Mouse (Mus musculus): ENCODE results near the gene Elmo1.

The Elmo1 gene

GRCm38 (mm10) chr13:20213861-20214260, 123.5 kb downstream of the Elmo1 start:
- no peak for DNase-seq

DNA sequence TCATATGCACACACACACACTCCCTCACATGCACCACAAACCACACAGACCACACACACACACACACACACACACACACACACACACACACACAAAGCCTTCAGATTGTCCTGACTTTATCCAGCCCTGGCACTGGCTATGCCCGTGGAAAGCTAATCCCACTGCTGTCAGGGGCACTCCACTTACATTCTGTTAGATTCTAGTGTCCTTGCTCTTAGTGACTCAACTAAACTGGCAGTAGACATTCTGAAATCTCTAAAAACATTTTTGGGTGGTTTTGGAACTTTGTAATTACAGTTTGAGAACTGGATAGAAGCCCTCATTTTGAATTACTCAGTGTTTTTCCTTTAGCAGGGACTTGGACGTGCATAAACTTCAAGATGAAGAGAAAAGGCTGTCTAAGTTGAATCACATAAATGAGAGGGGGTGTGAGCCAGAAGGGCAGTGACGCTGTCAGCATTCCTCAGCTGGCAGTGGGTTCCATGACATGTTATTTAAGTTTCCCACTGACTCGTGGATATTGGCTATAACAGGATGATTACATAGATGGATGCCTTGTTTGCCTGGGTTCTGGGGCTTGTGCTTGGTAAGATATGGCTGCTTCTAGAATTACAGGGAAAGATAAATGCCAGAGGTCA, 127.2 kb downstream of the Elmo1 start:
- no peak for DNase-seq

- no peak for DNase-seq
These were observed 127.7 kb downstream of the Elmo1 start for GRCm38 (mm10) chr13:20218126-20218525.

- DNase-seq = no peak
These were observed 130.0 kb downstream of the Elmo1 start for GRCm38 (mm10) chr13:20220414-20220813.

DNA sequence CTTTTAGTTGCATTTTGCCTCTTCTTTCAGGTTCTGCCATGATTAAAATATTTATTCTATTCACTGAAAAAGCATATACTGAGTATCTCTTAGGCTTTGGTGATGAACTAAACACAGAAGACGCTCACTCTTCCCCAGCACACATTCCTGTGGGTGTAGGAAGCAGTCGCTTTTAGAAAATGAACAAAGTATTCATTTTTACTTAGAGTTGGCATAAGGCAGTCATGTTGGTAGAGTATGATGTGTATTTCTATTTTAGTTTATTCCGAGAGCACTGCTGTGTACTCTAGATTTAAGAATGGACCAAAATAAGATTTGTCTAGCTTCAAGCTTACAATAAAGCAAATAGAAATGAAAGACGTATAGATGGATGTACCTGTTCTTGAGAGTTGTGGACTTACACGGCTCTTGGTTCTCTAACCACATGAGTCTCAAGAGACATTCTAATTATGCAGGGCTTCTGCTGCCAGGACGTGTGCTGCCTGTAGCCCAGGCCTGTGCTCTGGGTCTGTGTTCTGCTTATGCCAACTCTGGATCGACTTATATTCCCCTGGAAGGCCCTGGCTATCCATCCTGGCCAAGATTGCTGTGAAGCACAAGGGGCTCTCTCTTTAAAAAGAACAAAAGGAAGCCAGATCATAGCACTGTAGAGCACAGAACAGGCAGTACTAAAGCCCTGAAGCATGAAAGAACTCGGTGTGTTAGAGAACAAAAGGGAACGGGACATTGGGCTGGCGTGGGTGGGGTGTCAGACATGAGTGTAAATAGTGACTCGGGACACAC, 137.7 kb downstream of the Elmo1 start:
- peak; percentile 12 for DNase-seq

DNA sequence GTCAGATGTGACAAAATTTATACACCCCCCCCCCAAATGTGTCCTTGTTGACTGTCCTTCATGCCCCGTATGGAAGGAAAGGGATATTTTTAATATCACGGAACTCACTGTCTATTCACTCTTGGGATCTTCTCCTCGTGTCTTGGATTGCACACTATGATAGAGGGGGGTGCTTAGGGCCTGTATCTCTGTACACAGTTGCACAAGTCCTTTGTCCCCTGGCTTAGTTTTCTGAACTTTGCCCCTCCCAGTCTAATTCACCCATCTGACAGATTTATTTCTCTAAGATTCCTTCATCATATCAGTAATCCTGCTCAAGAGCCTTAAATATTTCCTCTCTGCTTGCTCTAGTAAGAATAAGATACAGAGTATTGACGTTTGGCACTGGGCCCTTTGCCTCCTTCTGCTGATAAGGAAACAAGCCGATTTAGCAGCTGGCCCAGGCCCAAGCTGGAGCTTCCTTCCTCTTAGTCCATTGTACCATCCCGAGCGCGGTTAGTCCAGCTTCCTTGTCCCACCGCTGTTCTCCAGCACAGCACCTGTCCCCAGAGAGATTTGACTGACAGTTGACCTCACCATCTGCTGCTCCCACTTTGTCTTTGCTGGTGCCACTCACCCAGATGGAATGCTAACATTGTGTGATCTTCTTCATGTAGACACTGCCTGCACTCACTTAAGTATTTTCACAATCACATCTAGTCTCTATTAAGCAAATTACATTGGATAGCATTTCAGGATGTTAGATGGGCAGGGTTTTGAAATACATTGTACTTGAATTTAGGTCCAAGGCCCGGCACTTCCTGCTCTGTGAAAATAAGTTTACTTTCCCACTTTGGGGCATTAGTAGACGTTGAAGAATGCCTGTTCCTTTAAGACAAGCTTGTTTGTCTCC, 141.7 kb downstream of the Elmo1 start:
- no peak for DNase-seq

- no peak for DNase-seq
These were observed 143.3 kb downstream of the Elmo1 start for GRCm38 (mm10) chr13:20233707-20234106.

- no peak for DNase-seq
These were observed 147.2 kb downstream of the Elmo1 start for GRCm38 (mm10) chr13:20237615-20238014.

DNA sequence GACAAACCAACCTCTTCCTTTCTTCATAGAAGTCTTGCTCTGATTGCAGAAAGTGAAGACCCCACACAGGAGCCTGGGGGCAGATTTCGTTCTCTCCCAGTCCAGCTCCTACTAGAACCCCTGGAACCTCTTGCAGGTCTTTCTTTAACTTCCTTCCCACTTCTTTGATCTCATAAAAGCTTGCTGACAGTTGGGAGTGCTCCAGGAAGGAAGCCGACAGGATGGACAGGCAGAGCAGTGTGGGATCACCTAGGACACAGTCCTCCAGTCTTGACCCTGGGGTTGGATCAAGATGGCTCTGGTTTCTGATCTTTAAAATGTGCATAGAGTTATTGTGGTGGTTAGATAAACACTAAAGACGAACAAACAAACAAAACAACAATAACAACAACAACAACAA, 147.8 kb downstream of the Elmo1 start:
- no peak for DNase-seq

GRCm38 (mm10) chr13:20238743-20239142, 148.3 kb downstream of the Elmo1 start:
- DNase-seq = no peak

DNA sequence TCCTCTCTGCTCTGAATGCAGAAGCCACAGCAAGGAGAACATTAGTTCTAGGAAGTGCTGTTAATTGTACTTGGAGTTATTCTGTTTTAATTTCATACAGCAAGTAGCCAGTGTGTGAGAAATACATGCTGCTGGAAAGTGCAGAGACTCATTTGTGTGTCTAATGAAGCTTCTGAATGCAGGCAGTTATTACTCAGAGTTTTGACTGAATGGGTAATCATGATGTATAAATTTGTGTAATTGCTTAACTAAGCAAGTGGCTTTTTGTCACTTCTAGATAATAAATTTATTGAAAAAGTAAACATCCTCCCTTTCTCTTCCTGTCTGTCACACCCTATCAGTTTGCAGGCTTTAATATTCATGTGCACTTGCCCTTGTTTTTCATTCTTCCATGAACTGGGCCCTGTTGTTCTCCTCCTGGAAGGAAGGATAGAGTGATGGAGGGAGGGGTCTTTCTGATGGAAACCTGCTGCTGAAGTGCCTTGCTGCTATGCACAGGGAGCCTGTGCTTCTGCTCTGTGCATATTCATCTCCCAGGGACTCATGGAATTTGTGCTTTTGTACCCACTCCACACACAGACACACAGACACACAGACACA, 159.8 kb downstream of the Elmo1 start:
- DNase-seq = no peak

DNA sequence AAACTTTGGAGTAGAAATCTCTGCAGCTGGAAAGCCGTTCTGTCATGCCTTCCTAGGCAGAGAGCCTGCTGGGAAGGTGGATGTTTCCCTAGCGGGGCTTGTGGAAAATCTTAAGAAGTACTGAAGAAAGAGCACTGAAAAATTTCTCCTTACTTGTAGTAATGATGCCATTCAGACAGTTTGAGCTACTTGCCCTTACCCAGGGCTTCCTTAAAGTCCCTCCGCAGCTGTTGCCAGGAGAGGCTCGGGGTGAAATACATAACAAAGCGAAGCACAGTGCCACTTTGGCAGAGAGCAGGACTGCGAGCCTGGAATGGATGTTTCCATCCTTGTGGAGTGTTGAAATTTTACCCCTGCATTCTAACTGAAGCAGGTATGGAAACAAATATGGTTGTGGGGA, 164.5 kb downstream of the Elmo1 start:
- DNase-seq = no peak

DNA sequence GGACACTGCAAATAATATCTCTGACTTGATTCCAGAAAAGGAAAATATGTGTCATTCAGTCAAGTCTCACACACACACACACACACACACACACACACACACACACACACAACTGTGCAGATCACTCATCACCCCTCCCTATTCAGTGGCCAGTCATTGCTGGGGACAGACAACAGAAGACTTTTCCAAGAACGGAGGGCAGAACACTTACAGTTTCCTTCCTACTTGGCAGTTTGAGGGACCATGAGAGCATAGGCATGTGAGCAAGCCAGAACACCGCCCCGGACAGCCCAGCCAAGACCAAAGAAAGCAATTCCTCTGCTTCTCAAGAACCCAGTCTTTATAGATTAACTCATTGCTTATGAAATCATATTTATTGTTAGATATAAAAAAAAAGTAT, 165.0 kb downstream of the Elmo1 start:
- no peak for DNase-seq

DNA sequence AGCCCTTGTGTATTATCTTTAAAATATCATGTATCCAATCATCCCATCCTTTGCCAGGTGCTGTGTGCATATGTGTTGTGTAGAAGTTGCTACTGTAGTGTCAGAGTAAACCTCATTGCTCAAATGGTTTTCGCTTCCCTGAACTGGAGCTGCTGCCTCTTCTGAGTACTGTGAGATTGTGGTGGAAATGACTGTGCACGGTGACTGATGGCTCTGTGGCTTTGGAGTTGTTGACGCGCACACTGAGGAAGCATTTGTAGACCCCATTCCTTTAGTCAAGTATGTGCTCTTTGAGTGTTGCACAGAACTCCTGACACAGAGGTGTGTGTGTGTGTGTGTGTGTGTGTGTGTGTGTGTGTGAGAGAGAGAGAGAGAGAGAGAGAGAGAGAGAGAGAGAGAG, 166.2 kb downstream of the Elmo1 start:
- no peak for DNase-seq

GRCm38 (mm10) chr13:20257562-20258525, 167.4 kb downstream of the Elmo1 start:
- no peak for DNase-seq

DNA sequence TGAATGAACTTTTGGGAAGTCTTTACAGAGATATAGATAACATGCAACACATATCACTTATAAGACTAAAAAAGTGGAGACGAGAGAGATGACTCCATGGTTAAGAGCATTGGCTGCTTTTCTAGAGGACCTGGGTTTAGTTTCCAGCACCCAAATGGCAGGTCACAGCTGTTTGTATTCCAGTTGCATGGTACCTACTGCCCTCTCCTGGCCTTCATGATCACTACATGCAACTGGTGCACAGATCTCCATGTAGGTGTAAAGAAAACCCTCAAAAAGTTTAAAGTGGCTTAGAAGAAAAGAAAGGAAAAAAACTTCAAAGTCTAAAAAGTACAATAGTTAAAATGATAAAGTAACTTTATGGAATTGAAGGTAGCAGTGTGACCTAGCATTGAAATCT, 172.8 kb downstream of the Elmo1 start:
- no peak for DNase-seq

- DNase-seq = no peak
These were observed 179.8 kb downstream of the Elmo1 start for GRCm38 (mm10) chr13:20270148-20270547.

DNA sequence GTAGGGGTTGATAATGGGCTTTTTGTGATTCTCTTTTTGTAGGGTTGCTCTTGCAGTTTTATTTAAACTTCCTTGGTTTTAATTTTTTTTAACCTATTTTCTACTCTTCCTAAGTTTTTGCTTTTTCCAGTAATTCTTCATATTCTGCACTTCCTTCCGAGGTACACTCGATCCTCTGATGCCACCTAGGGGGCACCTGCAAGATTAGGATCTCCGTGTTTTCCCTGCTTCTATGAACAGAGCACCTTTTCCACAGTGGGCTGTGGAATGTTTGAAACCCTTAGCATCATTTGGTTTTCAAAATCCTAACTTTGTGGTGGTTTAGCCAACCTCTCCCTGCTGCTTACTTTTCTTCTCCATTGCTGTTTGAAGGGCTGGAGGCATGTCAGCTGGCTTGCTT, 181.4 kb downstream of the Elmo1 start:
- DNase-seq = no peak

GRCm38 (mm10) chr13:20272562-20272961, 182.2 kb downstream of the Elmo1 start:
- no peak for DNase-seq

DNA sequence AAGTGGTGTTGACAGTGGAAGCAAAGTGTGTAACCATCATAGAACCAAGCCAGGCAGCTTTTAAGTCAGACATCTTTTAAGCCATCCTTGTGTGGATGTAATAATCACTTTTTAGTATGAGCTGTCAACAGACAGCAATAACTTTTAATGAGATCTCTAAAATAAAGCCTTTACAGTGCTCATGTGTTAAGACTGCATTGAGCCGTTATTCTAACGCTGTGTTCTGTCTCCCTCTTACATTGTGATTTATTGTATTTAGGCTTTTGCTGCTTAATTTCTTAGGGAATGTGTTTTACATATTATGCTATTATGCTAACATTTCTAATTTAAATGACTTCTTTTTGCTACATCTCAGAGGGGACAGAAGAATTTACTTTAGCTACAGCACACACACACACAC, 189.5 kb downstream of the Elmo1 start:
- DNase-seq = no peak

DNA sequence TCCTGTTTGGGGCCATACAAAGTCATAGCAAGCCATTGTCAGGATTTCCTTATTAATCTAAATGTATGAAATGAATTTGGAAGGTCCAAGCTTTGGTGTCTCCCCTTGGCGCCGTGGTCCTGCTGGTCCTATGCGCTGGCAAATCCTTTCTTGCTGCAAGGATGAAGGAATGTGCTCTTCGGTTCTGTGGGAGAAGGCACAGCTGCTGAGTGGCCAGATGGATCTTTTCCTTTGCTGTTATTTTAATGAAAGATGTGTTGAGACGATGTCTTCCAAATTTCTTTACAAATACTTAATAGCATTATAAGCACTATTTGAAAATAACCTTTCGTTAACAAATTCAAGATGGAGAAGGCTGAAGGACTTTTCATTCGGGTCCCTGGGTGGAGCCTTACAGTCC, 193.5 kb downstream of the Elmo1 start:
- DNase-seq = no peak

- DNase-seq = no peak
These were observed 196.3 kb downstream of the Elmo1 start for GRCm38 (mm10) chr13:20286680-20287079.
